ENCODE assay signal across 9 mouse cellular contexts in genomic region chr3:53416036-53416506, GRCm38 (mm10). TPM values are rescaled to one million over a fixed set of nuclear protein-coding genes. Genes with fewer than 3 reads are reported as not detected.
DNase-seq lines count a peak whose midpoint lies in the region; ATAC-seq and TF ChIP-seq lines count a peak whose summit lies in the region.
"Had no signal": no experiment of that assay in that cellular context is flagged by ENCODE, and none has a peak within 500 bp of the region (broad histone marks: within the 10 kb centered on the region; RNA-seq: fewer than 3 reads in every experiment).

No protein-coding gene starts in this region.

- no peak overlapping the region for H3K4me3 ChIP-seq in midbrain, embryonic 11.5 days (ENCODE audit: low read depth, low read length)
- no peak overlapping the region for H3K4me3 ChIP-seq in midbrain, embryonic 16.5 days (ENCODE audit: low read depth, low read length)
- H3K4me3 ChIP-seq in hindbrain, postnatal 0 days (ENCODE audit: low read length), result no peak overlapping the region
- H3K4me3 ChIP-seq: midbrain, embryonic 12.5 days had no signal

- ATAC-seq in midbrain, embryonic 11.5 days (ENCODE audit: low FRiP score), result peak; percentile 44
- ATAC-seq in midbrain, embryonic 16.5 days, result no peak
- ATAC-seq in hindbrain, postnatal 0 days, result peak; percentile 80
- ATAC-seq: Patski had no signal

- no peaks in the 10 kb centered on the region; the same call in 1 of the 2 replicates for H3K4me1 ChIP-seq in midbrain, embryonic 11.5 days (ENCODE audit: control insufficient read depth, insufficient read depth, low read length)
- H3K4me1 ChIP-seq in midbrain, embryonic 16.5 days (ENCODE audit: control insufficient read depth, insufficient read depth, low read length), result no peaks in the 10 kb centered on the region
- 0 out of 2 replicates have a peak, but pooled peaks cover 5% of the 10 kb centered on the region for H3K4me1 ChIP-seq in hindbrain, postnatal 0 days (ENCODE audit: insufficient read depth, low read length)

- peak; percentile 83 for DNase-seq in midbrain, embryonic 11.5 days (ENCODE audit: low spot score, missing footprints)
- peak; percentile 57 to 83 for DNase-seq in cerebellum, postnatal 14 days
- peak; percentile 79 for DNase-seq in hindbrain, postnatal 0 days (ENCODE audit: low spot score)
- DNase-seq in right cerebral cortex, postnatal 25 days, result peak; percentile 10
- DNase-seq in kidney, postnatal 10 days, result no peak
- DNase-seq in thymus, postnatal 14 days, result no peak

- H3K27ac ChIP-seq in midbrain, embryonic 11.5 days (ENCODE audit: low read depth, low read length), result no peak overlapping the region
- H3K27ac ChIP-seq in midbrain, embryonic 16.5 days (ENCODE audit: low read length), result no peak overlapping the region
- no peak overlapping the region for H3K27ac ChIP-seq in hindbrain, postnatal 0 days
- H3K27ac ChIP-seq: midbrain, embryonic 12.5 days had no signal

- 62% methylated on average over 5 of the region's 5 CpGs for WGBS in midbrain, embryonic 11.5 days
- WGBS in midbrain, embryonic 16.5 days, result 46% methylated on average over 5 of the region's 5 CpGs
- WGBS in hindbrain, postnatal 0 days, result 38% methylated on average over 5 of the region's 5 CpGs

- no peaks in the 10 kb centered on the region for H3K9me3 ChIP-seq in midbrain, embryonic 11.5 days (ENCODE audit: control insufficient read depth, low read length)
- no peaks in the 10 kb centered on the region for H3K9me3 ChIP-seq in midbrain, embryonic 16.5 days (replicated peaks; ENCODE audit: control insufficient read depth, low read length, poor library complexity, severe bottlenecking)
- no peaks in the 10 kb centered on the region for H3K9me3 ChIP-seq in hindbrain, postnatal 0 days (ENCODE audit: low read length)
- H3K9me3 ChIP-seq: midbrain, embryonic 12.5 days had no signal

- H3K4me2 ChIP-seq in midbrain, embryonic 11.5 days, result no peak overlapping the region
- no peak overlapping the region for H3K4me2 ChIP-seq in midbrain, embryonic 16.5 days (ENCODE audit: low read length)
- no peak overlapping the region for H3K4me2 ChIP-seq in hindbrain, postnatal 0 days (ENCODE audit: low read depth, low read length)
- H3K4me2 ChIP-seq: midbrain, embryonic 12.5 days had no signal

- no peaks in the 10 kb centered on the region for H3K36me3 ChIP-seq in midbrain, embryonic 11.5 days (ENCODE audit: control insufficient read depth, insufficient read depth, low read length)
- no peaks in the 10 kb centered on the region for H3K36me3 ChIP-seq in midbrain, embryonic 16.5 days (ENCODE audit: control insufficient read depth, insufficient read depth, low read length)
- no peaks in the 10 kb centered on the region for H3K36me3 ChIP-seq in hindbrain, postnatal 0 days (ENCODE audit: insufficient read depth, low read length)
- H3K36me3 ChIP-seq: midbrain, embryonic 12.5 days had no signal

- no peaks in the 10 kb centered on the region for H3K27me3 ChIP-seq in midbrain, embryonic 11.5 days (ENCODE audit: control insufficient read depth, insufficient read depth, low read length)
- H3K27me3 ChIP-seq in midbrain, embryonic 16.5 days (ENCODE audit: control insufficient read depth, insufficient read depth, low read depth, low read length), result no peaks in the 10 kb centered on the region
- H3K27me3 ChIP-seq in hindbrain, postnatal 0 days (ENCODE audit: insufficient read depth, low read length), result no peaks in the 10 kb centered on the region
- H3K27me3 ChIP-seq: midbrain, embryonic 12.5 days had no signal

- TF ChIP-seq CTCF in hindbrain, postnatal 0 days (IDR thresholded peaks at IDR 0.05; ENCODE audit: low read depth), result no peak

- H3K9ac ChIP-seq in midbrain, embryonic 11.5 days (ENCODE audit: low read length), result no peak overlapping the region
- H3K9ac ChIP-seq in midbrain, embryonic 16.5 days (ENCODE audit: low read depth, low read length), result no peak overlapping the region
- no peak overlapping the region for H3K9ac ChIP-seq in hindbrain, postnatal 0 days (replicated peaks; ENCODE audit: low read length)
- H3K9ac ChIP-seq: midbrain, embryonic 12.5 days had no signal

RNA-seq across cellular contexts. Expression of gene Nhlrc3, which starts 47.1 kb away (rescaled TPM):
- polyA plus RNA-seq in midbrain, embryonic 11.5 days (2014; fragmentation: Nextera tagmentation; extraction: Ambion mirVana), result 8.7 and 9.7 TPM in 2 replicates
- polyA plus RNA-seq in midbrain, embryonic 16.5 days (2015; fragmentation: Nextera tagmentation; extraction: Ambion mirVana), result 11.1 and 11.6 TPM in 2 replicates
- 13.5 and 14.4 TPM in 2 replicates for total RNA-seq in hindbrain, postnatal 0 days (2014; rRNA removed)
- 6.6 and 7.5 TPM in 2 replicates for polyA plus RNA-seq in hindbrain, postnatal 0 days (2015; fragmentation: Nextera tagmentation; extraction: Ambion mirVana)

RNA-seq across cellular contexts. Expression of gene Proser1, which starts 47.4 kb away (rescaled TPM):
- polyA plus RNA-seq in midbrain, embryonic 11.5 days (2014; fragmentation: Nextera tagmentation; extraction: Ambion mirVana), result 20.7 and 24.1 TPM in 2 replicates
- 17.5 and 20.1 TPM in 2 replicates for polyA plus RNA-seq in midbrain, embryonic 16.5 days (2015; fragmentation: Nextera tagmentation; extraction: Ambion mirVana)
- 8.4 and 10.4 TPM in 2 replicates for total RNA-seq in hindbrain, postnatal 0 days (2014; rRNA removed)
- polyA plus RNA-seq in hindbrain, postnatal 0 days (2015; fragmentation: Nextera tagmentation; extraction: Ambion mirVana), result 14.7 and 14.8 TPM in 2 replicates

Comparison
In these comparisons a context has a peak if more than half of its experiments do, and no peak if none do; other contexts are left out.
1. DNase-seq: peak in midbrain, embryonic 11.5 days (single experiment), cerebellum, postnatal 14 days (2 of 2), hindbrain, postnatal 0 days (single experiment) and right cerebral cortex, postnatal 25 days (single experiment); none in kidney, postnatal 10 days (single experiment) and thymus, postnatal 14 days (single experiment).